Mouse (Mus musculus) C2C12 (cell line): ENCODE results near the gene Gdpd3.

ENCODE experiments used
- CEBPB ChIP-seq: IDR thresholded peaks from one replicate; pipeline ENCODE4 v1.6.1; 2011; ENCODE audit warnings: low read depth, mild to moderate bottlenecking, control low read depth, moderate library complexity
- MYOG ChIP-seq: IDR thresholded peaks from one replicate; pipeline ENCODE4 v1.6.1; 2011; ENCODE audit not compliant: control insufficient read depth, insufficient read length; ENCODE audit errors: extremely low read depth

- TF ChIP-seq CEBPB (no peak), MYOG (no peak)
Observed at GRCm38 (mm10) chr7:126784469-126784868, 18.3 kb downstream of the Gdpd3 start.
